Mouse (Mus musculus): ENCODE results near the gene Ubl4b. TPM values are rescaled to one million over a fixed set of nuclear protein-coding genes. Genes with fewer than 3 reads are reported as not detected.

Ubl4b gene
- 0.10 TPM in 2 replicates for polyA plus RNA-seq (2012; rRNA removed)

GRCm38 (mm10) chr3:107554842-107555241 is at the start of gene Ubl4b:
Gene Ubl4b (minus strand): TSS chr3:107555073.

DNA sequence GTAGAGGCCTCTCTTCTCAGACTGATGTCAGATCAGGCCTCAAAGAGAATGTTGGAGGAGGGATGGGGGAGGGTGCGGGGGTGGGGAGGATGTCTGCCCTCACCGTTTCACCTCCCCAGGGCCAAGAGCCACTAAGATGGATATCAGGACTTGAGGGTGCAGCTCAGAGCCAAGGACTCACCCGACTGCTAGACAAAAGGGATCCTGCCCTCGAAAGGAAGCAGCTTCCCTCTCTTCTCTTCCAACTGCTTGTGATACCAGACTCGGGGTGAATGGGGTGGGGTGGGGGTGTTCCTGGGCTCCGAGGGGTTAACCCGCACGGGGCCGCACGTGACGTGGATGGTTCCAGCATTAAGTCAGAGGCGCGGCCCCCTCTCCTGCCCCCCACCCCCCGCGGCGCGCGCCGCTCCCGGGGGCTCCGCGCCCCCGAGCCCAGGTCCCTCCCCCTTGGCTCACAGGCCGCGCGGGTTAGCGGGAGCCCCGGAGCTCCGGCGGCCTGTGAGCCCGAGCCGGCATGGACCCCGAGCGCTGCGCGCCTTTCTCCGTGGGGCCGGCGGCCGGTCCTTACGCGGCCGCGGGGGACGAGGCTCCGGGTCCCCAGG is 39.9 kb upstream of the Ubl4b start, which contains the start of gene Alx3:
TSS of gene Alx3 (plus strand) at position 370 of the 602 bp plus-strand sequence.

DNA sequence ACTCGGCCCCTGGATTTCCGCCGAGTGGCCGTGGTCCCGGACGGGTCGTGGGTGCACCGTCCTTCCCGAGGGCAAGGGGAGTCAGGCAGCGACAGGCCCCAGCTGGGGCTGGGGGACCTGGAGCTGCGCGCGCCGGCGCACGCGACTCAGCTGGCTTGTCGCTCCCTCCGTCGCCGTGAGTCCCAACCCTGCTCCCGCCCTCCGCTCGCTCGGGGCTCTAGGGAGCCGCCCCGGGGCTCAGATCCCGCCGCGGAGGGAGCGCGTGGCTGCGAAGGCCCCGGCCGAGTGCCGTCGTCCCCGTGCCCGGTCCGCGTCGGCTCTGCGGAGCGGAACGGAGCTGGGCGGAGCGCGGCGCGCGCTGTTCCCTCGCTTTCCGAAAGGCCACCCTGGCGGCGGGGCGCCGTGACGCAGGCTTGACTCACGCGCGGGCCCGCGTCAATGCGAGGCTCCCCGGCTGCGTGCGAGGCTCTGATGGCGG is 37.2 kb downstream of the Ubl4b start, which contains the start of gene Slc6a17:
TSS of gene Slc6a17 (minus strand) at position 388 of the 478 bp plus-strand sequence.

Other genes with a start within 250 kb of the Ubl4b start
- gene Rbm15, start 221.4 kb downstream of the Ubl4b start, polyA plus RNA-seq (2012; rRNA removed), result 5.0 and 5.6 TPM in 2 replicates
- 6.9 and 9.5 TPM in 2 replicates for gene Kcnc4, start 95.5 kb downstream of the Ubl4b start, polyA plus RNA-seq (2012; rRNA removed)
- gene Slc6a17, start 37.1 kb downstream of the Ubl4b start, polyA plus RNA-seq (2012; rRNA removed), result 28.2 and 31.8 TPM in 2 replicates
- gene Alx3, start 40.0 kb upstream of the Ubl4b start, polyA plus RNA-seq (2012; rRNA removed), result 1.6 and 1.9 TPM in 2 replicates
- gene Gm10961, start 76.2 kb upstream of the Ubl4b start, polyA plus RNA-seq (2012; rRNA removed), result not detected in 2 replicates
- gene Strip1, start 76.6 kb upstream of the Ubl4b start, polyA plus RNA-seq (2012; rRNA removed), result 179 and 196 TPM in 2 replicates
- gene Ahcyl1, start 141.5 kb upstream of the Ubl4b start, polyA plus RNA-seq (2012; rRNA removed), result 177 and 191 TPM in 2 replicates
- gene Csf1, start 205.4 kb upstream of the Ubl4b start, polyA plus RNA-seq (2012; rRNA removed), result 8.8 and 12.0 TPM in 2 replicates